Mouse (Mus musculus) midbrain, postnatal 0 days (tissue): ENCODE data around the gene Lmna. TPM values are rescaled to one million over a fixed set of nuclear protein-coding genes. Genes with fewer than 3 reads are reported as not detected.

ENCODE experiments used
- ATAC-seq: fragments of 200-750 bp; cut with Nextera tagmentation; 2 replicates; pipeline ENCODE4 v1.8.0; 2017; ENCODE audit warnings: moderate number of reproducible peaks, mild to moderate bottlenecking, moderate TSS enrichment, moderate library complexity; ENCODE audit not compliant: low FRiP score
- DNase-seq: peaks from one replicate; pipeline ENCODE4 v3.0.0-alpha.2; 2015; ENCODE audit warnings: low spot score
- H3K27ac ChIP-seq: fragments of 300-500 bp; sonication (generic); 2 replicates; pipeline ENCODE4 v1.5.1; 2014; ENCODE audit warnings: low read depth, mild to moderate bottlenecking, low read length, mixed read lengths
- H3K27me3 ChIP-seq: fragments of 300-500 bp; sonication (generic); 2 replicates; pipeline ENCODE4 v1.6.1; 2014; ENCODE audit warnings: low read length, control low read depth, mixed read lengths; ENCODE audit not compliant: insufficient read depth
- H3K36me3 ChIP-seq: fragments of 300-500 bp; sonication (generic); 2 replicates; pipeline ENCODE4 v1.6.1; 2014; ENCODE audit warnings: low read length, control low read depth, mixed read lengths; ENCODE audit not compliant: insufficient read depth
- H3K4me1 ChIP-seq: fragments of 300-500 bp; sonication (generic); 2 replicates; pipeline ENCODE4 v1.6.1; 2014; ENCODE audit warnings: mild to moderate bottlenecking, control low read depth, antibody characterized with exemption, low read length, mixed read lengths; ENCODE audit not compliant: insufficient read depth
- H3K4me2 ChIP-seq: fragments of 300-500 bp; sonication (generic); 2 replicates; pipeline ENCODE4 v1.6.1; 2014; ENCODE audit warnings: low read depth, mild to moderate bottlenecking, low read length, mixed read lengths; ENCODE audit not compliant: poor library complexity, severe bottlenecking
- H3K4me3 ChIP-seq: fragments of 300-500 bp; sonication (generic); 2 replicates; pipeline ENCODE4 v1.5.1; 2014; ENCODE audit warnings: low read depth, mild to moderate bottlenecking, low read length, moderate library complexity
- H3K9ac ChIP-seq: fragments of 300-500 bp; sonication (generic); replicated peaks from 2 replicates; pipeline ENCODE4 v1.6.1; 2014; ENCODE audit warnings: mild to moderate bottlenecking, low read length, moderate library complexity, mixed read lengths; ENCODE audit not compliant: poor library complexity, severe bottlenecking
- H3K9me3 ChIP-seq: fragments of 300-500 bp; sonication (generic); 2 replicates; pipeline ENCODE4 v1.6.1; 2016; ENCODE audit warnings: low read length, control low read depth
- CTCF ChIP-seq: IDR thresholded peaks from 2 replicates; pipeline ENCODE4 v1.5.1; 2016; ENCODE audit warnings: antibody characterized with exemption, mild to moderate bottlenecking
- WGBS: fragments of 180-500 bp; shearing (Covaris S2); extraction: QIAGEN DNeasy Blood & Tissue Kit; methylation state at CpG from one replicate; pipeline ENCODE4 v1.1.7; 2014; 5-methylcytosine and 5-hydroxymethylcytosine counted together
- polyA plus RNA-seq: library from polyadenylated mRNA; unstranded; fragments of >200 nt; fragmentation: Nextera tagmentation; extraction: Ambion mirVana; gene quantifications from 2 replicates; pipeline ENCODE4 v1.2.1, GENCODE M21; 2015
- total RNA-seq: library from RNA; depleted of rRNA; stranded (reverse); fragments of >200 nt; gene quantifications from 2 replicates; pipeline ENCODE4 v1.2.3, GENCODE M21; 2014

Gene Lmna
- total and polyA plus RNA-seq, 2 experiments from 2014 or later: 74.1 to 75.0 TPM

GRCm38 (mm10) chr3:88481372-88482040, 28.2 kb downstream of the Lmna start:
- Histone ChIP-seq H3K4me3 (no peak overlapping the region), H3K9me3 (no peaks in the 10 kb centered on the region), H3K9ac (no peak overlapping the region), H3K4me2 (no peak overlapping the region), H3K36me3 (peaks cover 42% of the 10 kb centered on the region), H3K27ac (no peak overlapping the region), H3K27me3 (peaks cover 17% of the 10 kb centered on the region), H3K4me1 (no peaks in the 10 kb centered on the region)
- no peak for TF ChIP-seq CTCF
- WGBS: 50% methylated on average over 8 of the region's 8 CpGs
- no peak for DNase-seq
- ATAC-seq: no peak

- WGBS: 87% methylated on average over 5 of the region's 5 CpGs
- H3K9me3 ChIP-seq: no peaks in the 10 kb centered on the region
Measured at GRCm38 (mm10) chr3:88480679-88481078, 29.1 kb downstream of the Lmna start.

GRCm38 (mm10) chr3:88479828-88480227, 29.9 kb downstream of the Lmna start:
- H3K4me3 ChIP-seq: no peak overlapping the region
- H3K4me2 ChIP-seq: no peak overlapping the region
- no peak overlapping the region for H3K27ac ChIP-seq
- WGBS: 73% methylated on average over 4 of the region's 4 CpGs
- ATAC-seq (no peak), DNase-seq (no peak)
- no peaks in the 10 kb centered on the region for H3K9me3 ChIP-seq
- H3K4me1 ChIP-seq: no peaks in the 10 kb centered on the region
- H3K27me3 ChIP-seq: peaks cover 4% of the 10 kb centered on the region
- no peak for TF ChIP-seq CTCF
- H3K9ac ChIP-seq: no peak overlapping the region
- peaks cover 28% of the 10 kb centered on the region for H3K36me3 ChIP-seq

More at GRCm38 (mm10) chr3:88480679-88481078, 29.1 kb downstream of the Lmna start:
- Histone ChIP-seq H3K27me3 (peaks cover 8% of the 10 kb centered on the region), H3K4me2 (no peak overlapping the region), H3K4me3 (no peak overlapping the region), H3K27ac (no peak overlapping the region), H3K9ac (no peak overlapping the region), H3K36me3 (peaks cover 33% of the 10 kb centered on the region), H3K4me1 (no peaks in the 10 kb centered on the region)
- no peak for TF ChIP-seq CTCF
- ATAC-seq (no peak), DNase-seq (no peak)

- DNase-seq (no peak), ATAC-seq (no peak)
- H3K36me3 ChIP-seq: peaks cover 22% of the 10 kb centered on the region
- no peaks in the 10 kb centered on the region for H3K27me3 ChIP-seq
- H3K9me3 ChIP-seq: no peaks in the 10 kb centered on the region
- 69% methylated on average over 3 of the region's 3 CpGs for WGBS
- no peak overlapping the region for H3K27ac ChIP-seq
- H3K9ac ChIP-seq: no peak overlapping the region
- TF ChIP-seq CTCF: no peak
- H3K4me2 ChIP-seq: no peak overlapping the region
- no peak overlapping the region for H3K4me3 ChIP-seq
- H3K4me1 ChIP-seq: no peaks in the 10 kb centered on the region
Measured at GRCm38 (mm10) chr3:88479163-88479562, 30.6 kb downstream of the Lmna start.

GRCm38 (mm10) chr3:88477735-88478134, 32.0 kb downstream of the Lmna start:
- ATAC-seq: peak; percentile 69
- TF ChIP-seq CTCF: peak; percentile 91
- Histone ChIP-seq H3K27ac (no peak overlapping the region), H3K4me1 (no peaks in the 10 kb centered on the region), H3K9ac (no peak overlapping the region), H3K4me3 (no peak overlapping the region), H3K9me3 (no peaks in the 10 kb centered on the region), H3K4me2 (no peak overlapping the region), H3K27me3 (no peaks in the 10 kb centered on the region), H3K36me3 (peaks cover 13% of the 10 kb centered on the region)
- 2% methylated on average over 8 of the region's 8 CpGs for WGBS
- peak; percentile 77 for DNase-seq

GRCm38 (mm10) chr3:88476403-88476802, 33.4 kb downstream of the Lmna start:
- Histone ChIP-seq H3K4me2 (no peak overlapping the region), H3K4me1 (no peaks in the 10 kb centered on the region), H3K9me3 (no peaks in the 10 kb centered on the region), H3K36me3 (0 out of 2 replicates have a peak, but pooled peaks cover 3% of the 10 kb centered on the region), H3K27ac (no peak overlapping the region), H3K9ac (no peak overlapping the region), H3K4me3 (no peak overlapping the region), H3K27me3 (no peaks in the 10 kb centered on the region)
- WGBS: 71% methylated on average over 6 of the region's 6 CpGs
- DNase-seq (no peak), ATAC-seq (no peak)
- peak; percentile 24; the same call in 1 of the 2 replicates for TF ChIP-seq CTCF
